Mouse (Mus musculus) erythroblast, embryonic 14.5 days (primary cell): ENCODE data around the gene Csf2rb2.

Source experiments
- GATA1 ChIP-seq: IDR thresholded peaks from 2 replicates; pipeline ENCODE4 v1.6.1; 2012; ENCODE audit warnings: low read length, inconsistent platforms, mixed read lengths
- TAL1 ChIP-seq: IDR thresholded peaks from 3 replicates; pipeline ENCODE4 v1.6.1; 2012; ENCODE audit warnings: low read length, inconsistent platforms, mixed read lengths

- TF ChIP-seq GATA1 (no peak), TAL1 (no peak)
Measured at GRCm38 (mm10) chr15:78303665-78304233, 1.8 kb downstream of the Csf2rb2 start.
